Comparison of ENCODE assay signal across 24 mouse cellular contexts in genomic region chr13:43464605-43465004, GRCm38 (mm10).
"Had no signal": no experiment of that assay in that cellular context is flagged by ENCODE, and none has a peak within 500 bp of the region (broad histone marks: within the 10 kb centered on the region; RNA-seq: fewer than 3 reads in every experiment).

No protein-coding gene starts in this region.

- H3K27ac ChIP-seq: forebrain, embryonic 15.5 days; heart, embryonic 13.5 days; heart, embryonic 15.5 days; hindbrain, embryonic 13.5 days; hindbrain, embryonic 15.5 days; hindbrain, postnatal 0 days; kidney, embryonic 15.5 days; kidney, postnatal 0 days; left cerebral cortex, adult 2 months; limb, embryonic 10.5 days; limb, embryonic 12.5 days had no signal

- ATAC-seq: forebrain, embryonic 15.5 days; forebrain, postnatal 0 days; hindbrain, postnatal 0 days; intestine, embryonic 16.5 days had no signal

- H3K4me2 ChIP-seq: forebrain, embryonic 15.5 days; heart, embryonic 11.5 days; heart, embryonic 13.5 days; heart, embryonic 15.5 days; hindbrain, embryonic 13.5 days; hindbrain, embryonic 15.5 days; kidney, embryonic 15.5 days; limb, embryonic 12.5 days had no signal

- H3K9me3 ChIP-seq: forebrain, embryonic 15.5 days; heart, embryonic 13.5 days; heart, embryonic 15.5 days; hindbrain, embryonic 15.5 days; kidney, embryonic 15.5 days; limb, embryonic 10.5 days had no signal

- DNase-seq: forebrain, postnatal 0 days; gastrocnemius, postnatal 14 days; gastrocnemius, postnatal 36 days; heart, adult 18-20 months; heart, postnatal 14 days; heart, postnatal 36 days; kidney, adult 11 months; kidney, adult 2 months; kidney, adult 9 months; kidney, postnatal 14 days; kidney, postnatal 36 days had no signal

- H3K9ac ChIP-seq: forebrain, embryonic 15.5 days; forebrain, postnatal 0 days; heart, embryonic 13.5 days; heart, embryonic 15.5 days; hindbrain, embryonic 13.5 days; hindbrain, embryonic 15.5 days; kidney, embryonic 15.5 days; limb, embryonic 12.5 days had no signal

- H3K4me1 ChIP-seq: forebrain, embryonic 15.5 days; hindbrain, embryonic 13.5 days; hindbrain, embryonic 15.5 days; kidney, embryonic 15.5 days; limb, embryonic 10.5 days; limb, embryonic 12.5 days had no signal

- H3K4me3 ChIP-seq: forebrain, embryonic 15.5 days; heart, embryonic 13.5 days; heart, embryonic 15.5 days; hindbrain, embryonic 13.5 days; hindbrain, embryonic 15.5 days; kidney, embryonic 15.5 days; left cerebral cortex, adult 2 months; limb, embryonic 10.5 days; limb, embryonic 12.5 days had no signal

- H3K27me3 ChIP-seq: forebrain, embryonic 15.5 days; heart, embryonic 13.5 days; heart, embryonic 15.5 days; hindbrain, embryonic 13.5 days; hindbrain, embryonic 15.5 days; kidney, embryonic 15.5 days; limb, embryonic 12.5 days had no signal

- H3K36me3 ChIP-seq: hindbrain, embryonic 13.5 days; hindbrain, embryonic 15.5 days had no signal
